Mouse (Mus musculus) embryonic facial prominence, embryonic 15.5 days (tissue): ENCODE measurements around the gene Syngr3. TPM values are rescaled to one million over a fixed set of nuclear protein-coding genes. Genes with fewer than 3 reads are reported as not detected.

ENCODE experiments used
- ATAC-seq: fragments of 200-750 bp; cut with Nextera tagmentation; 2 replicates; pipeline ENCODE4 v1.8.0; 2017; ENCODE audit warnings: low read depth, moderate TSS enrichment; ENCODE audit not compliant: insufficient number of reproducible peaks, low FRiP score, low TSS enrichment
- H3K27ac ChIP-seq: fragments of 300-500 bp; sonication (generic); replicated peaks from 2 replicates; pipeline ENCODE4 v1.5.1; 2015; ENCODE audit warnings: mild to moderate bottlenecking, inconsistent platforms
- H3K27me3 ChIP-seq: fragments of 300-500 bp; sonication (generic); 2 replicates; pipeline ENCODE4 v1.6.1; 2015; ENCODE audit warnings: inconsistent platforms
- H3K36me3 ChIP-seq: fragments of 300-500 bp; sonication (generic); 2 replicates; pipeline ENCODE4 v1.6.1; 2015; ENCODE audit warnings: mild to moderate bottlenecking, inconsistent platforms
- H3K4me1 ChIP-seq: fragments of 300-500 bp; sonication (generic); 2 replicates; pipeline ENCODE4 v1.6.1; 2015; ENCODE audit warnings: inconsistent platforms
- H3K4me2 ChIP-seq: fragments of 300-500 bp; sonication (generic); replicated peaks from 2 replicates; pipeline ENCODE4 v1.6.1; 2015; ENCODE audit warnings: mild to moderate bottlenecking, inconsistent platforms
- H3K4me3 ChIP-seq: fragments of 300-500 bp; sonication (generic); replicated peaks from 2 replicates; pipeline ENCODE4 v1.5.1; 2015; ENCODE audit warnings: mild to moderate bottlenecking, inconsistent platforms
- H3K9ac ChIP-seq: fragments of 300-500 bp; sonication (generic); 2 replicates; pipeline ENCODE4 v1.6.1; 2015; ENCODE audit warnings: inconsistent platforms
- H3K9me3 ChIP-seq: fragments of 300-500 bp; sonication (generic); replicated peaks from 2 replicates; pipeline ENCODE4 v1.6.1; 2016; ENCODE audit warnings: inconsistent platforms
- WGBS: fragments of 180-500 bp; shearing (Covaris S2); methylation state at CpG from one replicate; pipeline ENCODE4 v1.1.7; 2015; 5-methylcytosine and 5-hydroxymethylcytosine counted together
- polyA plus RNA-seq: library from polyadenylated mRNA; unstranded; fragments of >200 nt; fragmentation: Nextera tagmentation; extraction: Ambion mirVana; gene quantifications from 2 replicates; pipeline ENCODE4 v1.2.1, GENCODE M21; 2015

Gene Syngr3
- polyA plus RNA-seq, 1 experiment from 2014 or later, result 2.9 TPM

GRCm38 (mm10) chr17:24642791-24643343 lies 46.9 kb downstream of the Syngr3 start:
- Histone ChIP-seq H3K4me2 (no peak overlapping the region), H3K9me3 (no peaks in the 10 kb centered on the region), H3K9ac (no peak overlapping the region), H3K27me3 (no peaks in the 10 kb centered on the region), H3K4me3 (no peak overlapping the region), H3K27ac (no peak overlapping the region), H3K4me1 (peaks cover 54% of the 10 kb centered on the region), H3K36me3 (peaks cover 16% of the 10 kb centered on the region; the same call in 1 of the 2 replicates)
- no peak for ATAC-seq
- 55% methylated on average over 6 of the region's 6 CpGs for WGBS

GRCm38 (mm10) chr17:24641944-24642343 lies 47.8 kb downstream of the Syngr3 start:
- Histone ChIP-seq H3K9ac (no peak overlapping the region), H3K9me3 (no peaks in the 10 kb centered on the region), H3K27ac (no peak overlapping the region), H3K4me3 (no peak overlapping the region), H3K4me1 (peaks cover 54% of the 10 kb centered on the region), H3K36me3 (peaks cover 16% of the 10 kb centered on the region; the same call in 1 of the 2 replicates), H3K4me2 (no peak overlapping the region), H3K27me3 (no peaks in the 10 kb centered on the region)
- WGBS, result 89% methylated on average over 14 of the region's 14 CpGs
- no peak for ATAC-seq

- Histone ChIP-seq H3K9me3 (no peaks in the 10 kb centered on the region), H3K27ac (peak overlapping the region; percentile 93), H3K27me3 (no peaks in the 10 kb centered on the region), H3K4me1 (peaks cover 46% of the 10 kb centered on the region), H3K4me3 (no peak overlapping the region), H3K9ac (no peak overlapping the region), H3K4me2 (no peak overlapping the region), H3K36me3 (0 out of 2 replicates have a peak, but pooled peaks cover 12% of the 10 kb centered on the region)
- no peak for ATAC-seq
- 95% methylated on average over 15 of the region's 15 CpGs for WGBS
These were observed 49.2 kb downstream of the Syngr3 start for GRCm38 (mm10) chr17:24640581-24640980.

- H3K36me3 ChIP-seq, result 0 out of 2 replicates have a peak, but pooled peaks cover 12% of the 10 kb centered on the region
- peaks cover 41% of the 10 kb centered on the region for H3K4me1 ChIP-seq
- H3K4me2 ChIP-seq, result peak overlapping the region; percentile 22; the same call in 1 of the 2 replicates
- WGBS, result 86% methylated on average over 7 of the region's 7 CpGs
- H3K9me3 ChIP-seq, result no peaks in the 10 kb centered on the region
- H3K27ac ChIP-seq, result peak overlapping the region; percentile 93
- 0 out of 2 replicates have a peak overlapping the region, but pooled peaks have one; percentile 6 for H3K9ac ChIP-seq
- no peaks in the 10 kb centered on the region for H3K27me3 ChIP-seq
- ATAC-seq, result no peak
- no peak overlapping the region for H3K4me3 ChIP-seq
These were observed 49.6 kb downstream of the Syngr3 start for GRCm38 (mm10) chr17:24640119-24640518.

- H3K9ac ChIP-seq, result 0 out of 2 replicates have a peak overlapping the region, but pooled peaks have one; percentile 6
These were observed 50.2 kb downstream of the Syngr3 start for GRCm38 (mm10) chr17:24639571-24639988.

GRCm38 (mm10) chr17:24638840-24639239 lies 50.9 kb downstream of the Syngr3 start:
- Histone ChIP-seq H3K4me2 (no peak overlapping the region), H3K4me3 (no peak overlapping the region)
- 22% methylated on average over 9 of the region's 9 CpGs for WGBS

More at GRCm38 (mm10) chr17:24639571-24639988, 50.2 kb downstream of the Syngr3 start:
- peak overlapping the region; percentile 22 for H3K4me2 ChIP-seq
- peaks cover 36% of the 10 kb centered on the region for H3K4me1 ChIP-seq
- WGBS, result 11% methylated on average over 5 of the region's 5 CpGs
- H3K27me3 ChIP-seq, result no peaks in the 10 kb centered on the region
- H3K36me3 ChIP-seq, result 0 out of 2 replicates have a peak, but pooled peaks cover 8% of the 10 kb centered on the region
- H3K9me3 ChIP-seq, result no peaks in the 10 kb centered on the region
- H3K27ac ChIP-seq, result peak overlapping the region; percentile 93
- H3K4me3 ChIP-seq, result no peak overlapping the region
- ATAC-seq, result peak; percentile 68

GRCm38 (mm10) chr17:24638214-24638613 lies 51.5 kb downstream of the Syngr3 start:
- Histone ChIP-seq H3K4me3 (no peak overlapping the region), H3K9ac (no peak overlapping the region), H3K4me1 (peaks cover 34% of the 10 kb centered on the region), H3K27ac (peak overlapping the region; percentile 93), H3K27me3 (no peaks in the 10 kb centered on the region), H3K9me3 (no peaks in the 10 kb centered on the region), H3K36me3 (0 out of 2 replicates have a peak, but pooled peaks cover 8% of the 10 kb centered on the region), H3K4me2 (no peak overlapping the region)
- 85% methylated on average over 4 of the region's 4 CpGs for WGBS
- no peak for ATAC-seq

More at GRCm38 (mm10) chr17:24638840-24639239, 50.9 kb downstream of the Syngr3 start:
- Histone ChIP-seq H3K4me1 (peaks cover 32% of the 10 kb centered on the region), H3K9ac (no peak overlapping the region), H3K27ac (peak overlapping the region; percentile 93), H3K27me3 (no peaks in the 10 kb centered on the region), H3K36me3 (0 out of 2 replicates have a peak, but pooled peaks cover 8% of the 10 kb centered on the region), H3K9me3 (no peaks in the 10 kb centered on the region)
- peak; percentile 74 for ATAC-seq

GRCm38 (mm10) chr17:24636781-24637481 lies 52.8 kb downstream of the Syngr3 start:
- H3K9me3 ChIP-seq, result no peaks in the 10 kb centered on the region
- H3K36me3 ChIP-seq, result 0 out of 2 replicates have a peak, but pooled peaks cover 4% of the 10 kb centered on the region
- H3K4me2 ChIP-seq, result no peak overlapping the region
- H3K27me3 ChIP-seq, result no peaks in the 10 kb centered on the region
- H3K4me3 ChIP-seq, result no peak overlapping the region
- no peak overlapping the region for H3K9ac ChIP-seq
- no peak for ATAC-seq
- 79% methylated on average over 5 of the region's 5 CpGs for WGBS
- H3K4me1 ChIP-seq, result peaks cover 41% of the 10 kb centered on the region
- H3K27ac ChIP-seq, result no peak overlapping the region

- Histone ChIP-seq H3K9me3 (no peaks in the 10 kb centered on the region), H3K4me2 (no peak overlapping the region), H3K36me3 (peaks cover 3% of the 10 kb centered on the region; the same call in 1 of the 2 replicates), H3K27me3 (no peaks in the 10 kb centered on the region), H3K9ac (no peak overlapping the region), H3K4me1 (peaks cover 50% of the 10 kb centered on the region), H3K4me3 (no peak overlapping the region), H3K27ac (no peak overlapping the region)
- ATAC-seq, result no peak
- WGBS, result 95% methylated on average over 5 of the region's 5 CpGs
These were observed 54.1 kb downstream of the Syngr3 start for GRCm38 (mm10) chr17:24635694-24636093.
